Comparison of ENCODE assay signal across 13 mouse cellular contexts in the genomic region with DNA sequence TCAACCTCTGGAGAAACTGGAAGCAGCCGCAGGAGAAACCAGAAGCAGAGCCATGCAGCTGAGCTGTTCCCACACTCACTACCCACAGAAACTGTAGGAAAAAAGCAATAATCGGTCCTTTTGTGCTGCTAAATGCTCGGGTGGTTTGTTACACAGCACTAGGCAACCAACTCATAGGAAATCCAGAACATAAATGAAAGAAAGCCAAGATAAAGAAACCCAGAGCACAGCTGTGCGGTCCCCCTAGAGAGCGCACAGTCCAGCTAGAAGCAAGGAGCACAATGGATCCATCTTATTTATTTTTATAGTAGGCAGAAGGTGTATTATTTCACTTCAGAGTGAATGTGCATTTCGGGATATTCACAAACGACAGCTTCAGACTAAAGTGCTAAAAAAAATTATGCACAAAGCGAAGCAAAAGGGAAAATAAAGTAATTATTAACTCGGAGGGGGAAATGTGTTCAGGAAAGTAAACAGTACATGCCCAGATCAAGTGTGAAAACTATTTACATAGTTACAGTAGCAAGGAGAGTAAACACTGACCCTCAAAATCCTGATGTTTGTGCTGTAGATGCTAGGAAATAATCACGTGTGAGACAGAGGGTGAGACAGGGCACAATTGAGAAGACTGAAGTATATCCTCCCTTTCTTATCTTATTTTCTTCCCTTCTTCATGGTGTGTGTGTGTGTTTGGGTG.
DNase-seq lines count a peak whose midpoint lies in the region; ATAC-seq and TF ChIP-seq lines count a peak whose summit lies in the region.
"Had no signal": no experiment of that assay in that cellular context is flagged by ENCODE, and none has a peak within 500 bp of the region (broad histone marks: within the 10 kb centered on the region; RNA-seq: fewer than 3 reads in every experiment).

No protein-coding gene starts in this region.

- H3K79me2 ChIP-seq in liver, adult 2 months (ENCODE audit: control insufficient read depth, insufficient read depth, low read length), result no peaks in the 10 kb centered on the region

- H3K4me3 ChIP-seq in liver, adult 2 months (ENCODE audit: insufficient read depth, low read depth, low read length), result peak overlapping the region; percentile 12; the same call in 1 of the 2 replicates
- H3K4me3 ChIP-seq in embryonic facial prominence, embryonic 12.5 days, result no peak overlapping the region
- no peak overlapping the region for H3K4me3 ChIP-seq in intestine, embryonic 16.5 days (ENCODE audit: low read length)
- H3K4me3 ChIP-seq in midbrain, embryonic 14.5 days (replicated peaks; ENCODE audit: low read depth, low read length), result no peak overlapping the region
- H3K4me3 ChIP-seq: embryonic facial prominence, embryonic 15.5 days; neural tube, embryonic 13.5 days had no signal

- H3K4me2 ChIP-seq in embryonic facial prominence, embryonic 12.5 days (replicated peaks), result no peak overlapping the region
- no peak overlapping the region for H3K4me2 ChIP-seq in intestine, embryonic 16.5 days (ENCODE audit: low read depth, low read length)
- H3K4me2 ChIP-seq in midbrain, embryonic 14.5 days (ENCODE audit: low read length), result no peak overlapping the region
- H3K4me2 ChIP-seq: embryonic facial prominence, embryonic 15.5 days; neural tube, embryonic 13.5 days had no signal

- no peak for ATAC-seq in embryonic facial prominence, embryonic 12.5 days (ENCODE audit: insufficient number of reproducible peaks, insufficient read depth, low FRiP score, low TSS enrichment)
- peak; percentile 52 for ATAC-seq in intestine, embryonic 16.5 days
- no peak for ATAC-seq in midbrain, embryonic 14.5 days (ENCODE audit: low FRiP score, low TSS enrichment)

- WGBS in liver, adult 2 months, result 20% methylated on average over 10 of the region's 10 CpGs
- 66% methylated on average over 10 of the region's 10 CpGs for WGBS in embryonic facial prominence, embryonic 12.5 days
- WGBS in intestine, embryonic 16.5 days, result 54% methylated on average over 10 of the region's 10 CpGs
- WGBS in midbrain, embryonic 14.5 days, result 65% methylated on average over 10 of the region's 10 CpGs

- H3K9ac ChIP-seq in liver, adult 2 months (ENCODE audit: low read depth, low read length), result no peak overlapping the region
- H3K9ac ChIP-seq in embryonic facial prominence, embryonic 12.5 days, result no peak overlapping the region
- H3K9ac ChIP-seq in intestine, embryonic 16.5 days (ENCODE audit: low read depth, low read length), result no peak overlapping the region
- H3K9ac ChIP-seq in midbrain, embryonic 14.5 days (replicated peaks; ENCODE audit: low read length), result no peak overlapping the region
- H3K9ac ChIP-seq: embryonic facial prominence, embryonic 15.5 days; neural tube, embryonic 13.5 days had no signal

- H3K36me3 ChIP-seq in liver, adult 2 months (ENCODE audit: control insufficient read depth, insufficient read depth, low read length), result no peaks in the 10 kb centered on the region
- H3K36me3 ChIP-seq in embryonic facial prominence, embryonic 12.5 days, result no peaks in the 10 kb centered on the region
- no peaks in the 10 kb centered on the region for H3K36me3 ChIP-seq in intestine, embryonic 16.5 days (ENCODE audit: control insufficient read depth, insufficient read depth, low read length)
- no peaks in the 10 kb centered on the region for H3K36me3 ChIP-seq in midbrain, embryonic 14.5 days (ENCODE audit: control insufficient read depth, insufficient read depth, low read length)
- H3K36me3 ChIP-seq: embryonic facial prominence, embryonic 15.5 days; neural tube, embryonic 13.5 days had no signal

- H3K27me3 ChIP-seq in liver, adult 2 months (ENCODE audit: control insufficient read depth, insufficient read depth, low read length), result no peaks in the 10 kb centered on the region
- H3K27me3 ChIP-seq in embryonic facial prominence, embryonic 12.5 days, result no peaks in the 10 kb centered on the region
- no peaks in the 10 kb centered on the region for H3K27me3 ChIP-seq in intestine, embryonic 16.5 days (replicated peaks; ENCODE audit: control insufficient read depth, insufficient read depth, low read length)
- H3K27me3 ChIP-seq in midbrain, embryonic 14.5 days (ENCODE audit: control insufficient read depth, insufficient read depth, low read length), result no peaks in the 10 kb centered on the region
- H3K27me3 ChIP-seq: embryonic facial prominence, embryonic 15.5 days; neural tube, embryonic 13.5 days had no signal

- H3K9me3 ChIP-seq in embryonic facial prominence, embryonic 12.5 days, result no peaks in the 10 kb centered on the region
- no peaks in the 10 kb centered on the region for H3K9me3 ChIP-seq in intestine, embryonic 16.5 days (ENCODE audit: control insufficient read depth, low read length)
- peaks cover 2% of the 10 kb centered on the region; the same call in 1 of the 2 replicates for H3K9me3 ChIP-seq in midbrain, embryonic 14.5 days (ENCODE audit: control insufficient read depth, low read length)
- H3K9me3 ChIP-seq: embryonic facial prominence, embryonic 15.5 days; neural tube, embryonic 13.5 days had no signal

- H3K4me1 ChIP-seq in liver, adult 2 months (ENCODE audit: control insufficient read depth, insufficient read depth, low read length), result peaks cover 2% of the 10 kb centered on the region; the same call in 1 of the 2 replicates
- H3K4me1 ChIP-seq in embryonic facial prominence, embryonic 12.5 days, result 0 out of 2 replicates have a peak, but pooled peaks cover 2% of the 10 kb centered on the region
- no peaks in the 10 kb centered on the region for H3K4me1 ChIP-seq in intestine, embryonic 16.5 days (ENCODE audit: control insufficient read depth, insufficient read depth, low read length)
- no peaks in the 10 kb centered on the region for H3K4me1 ChIP-seq in midbrain, embryonic 14.5 days (ENCODE audit: control insufficient read depth, insufficient read depth, low read length)
- H3K4me1 ChIP-seq: embryonic facial prominence, embryonic 15.5 days had no signal

- TF ChIP-seq POLR2A in liver, adult 2 months (IDR thresholded peaks at IDR 0.05; ENCODE audit: extremely low read depth, insufficient read depth, low read length), result no peak

- H3K27ac ChIP-seq in liver, adult 2 months (replicated peaks; ENCODE audit: insufficient read depth, low read depth, low read length), result no peak overlapping the region
- peak overlapping the region; percentile 54; the same call in 1 of the 2 replicates for H3K27ac ChIP-seq in embryonic facial prominence, embryonic 12.5 days
- H3K27ac ChIP-seq in intestine, embryonic 16.5 days (ENCODE audit: low read length), result no peak overlapping the region
- no peak overlapping the region for H3K27ac ChIP-seq in midbrain, embryonic 14.5 days (replicated peaks; ENCODE audit: low read depth, low read length)
- H3K27ac ChIP-seq: embryonic facial prominence, embryonic 15.5 days; neural tube, embryonic 13.5 days had no signal

- no peak for TF ChIP-seq CTCF in liver, adult 2 months (IDR thresholded peaks at IDR 0.05; ENCODE audit: low read depth, low read length)

- peak; percentile 86 for DNase-seq in liver, adult 2 months (ENCODE audit: extremely low read depth, low read depth, low spot score)
- no peak for DNase-seq in liver
- DNase-seq in midbrain, embryonic 14.5 days, result peak; percentile 21
- no peak for DNase-seq in MN1 (ENCODE audit: low spot score)
- no peak for DNase-seq in gastrocnemius, postnatal 25 days
- DNase-seq in retina, embryonic 14.5 days (ENCODE audit: low spot score), result no peak
- DNase-seq: heart, postnatal 10 days; left cerebral cortex, postnatal 4 days; thymus, postnatal 25 days had no signal

Comparison
In these comparisons a context has a peak if more than half of its experiments do, and no peak if none do; other contexts are left out.
1. DNase-seq: peak in liver, adult 2 months (single experiment) and midbrain, embryonic 14.5 days (single experiment); none in liver (single experiment), MN1 (single experiment), gastrocnemius, postnatal 25 days (single experiment) and retina, embryonic 14.5 days (single experiment).